Mouse (Mus musculus) cerebellum, postnatal 14 days (tissue): Measurements from ENCODE around the gene Slc9a6.

Source experiments
- DNase-seq, 2 experiments: peaks; one replicate each; pipeline ENCODE4 v3.0.0; 2021; ENCODE audit warnings: mixed read lengths in 2 of 2

Gene Slc9a6

GRCm38 (mm10) chrX:56609623-56610317, at the start of gene Slc9a6:
Slc9a6 (plus strand) TSS chrX:56609757.
- DNase-seq: peak; percentile 83 to 85

- peak; percentile 17 to 34 for DNase-seq
Measured at GRCm38 (mm10) chrX:56572465-56572864, 37.1 kb upstream of the Slc9a6 start.

GRCm38 (mm10) chrX:56578200-56578599, 31.4 kb upstream of the Slc9a6 start:
- no peak for DNase-seq

- peak; percentile 26 to 33 for DNase-seq
Measured at GRCm38 (mm10) chrX:56597219-56597886, 12.2 kb upstream of the Slc9a6 start.

GRCm38 (mm10) chrX:56597887-56598640, 11.5 kb upstream of the Slc9a6 start, which contains the start of gene Mmgt1:
Mmgt1 (minus strand) TSS chrX:56598069.
- DNase-seq: peak; percentile 92

- no peak for DNase-seq
Measured at GRCm38 (mm10) chrX:56606536-56606935, 3.0 kb upstream of the Slc9a6 start.

GRCm38 (mm10) chrX:56607032-56607710, 2.4 kb upstream of the Slc9a6 start:
- DNase-seq: no peak

GRCm38 (mm10) chrX:56609285-56609622, 303 bp upstream of the Slc9a6 start:
- DNase-seq: no peak

GRCm38 (mm10) chrX:56610318-56610694, 749 bp downstream of the Slc9a6 start:
- DNase-seq: peak in 1 of 2 experiments; percentile 30

- DNase-seq: no peak
Measured at GRCm38 (mm10) chrX:56615236-56615635, 5.7 kb downstream of the Slc9a6 start.

- no peak for DNase-seq
Measured at GRCm38 (mm10) chrX:56636185-56636584, 26.6 kb downstream of the Slc9a6 start.

- DNase-seq: no peak
Measured at GRCm38 (mm10) chrX:56640066-56640465, 30.5 kb downstream of the Slc9a6 start.

- DNase-seq: peak in 1 of 2 experiments; percentile 12
Measured at GRCm38 (mm10) chrX:56649549-56650354, 40.2 kb downstream of the Slc9a6 start.

- DNase-seq: no peak
Measured at GRCm38 (mm10) chrX:56650355-56650652, 40.7 kb downstream of the Slc9a6 start.

- DNase-seq: no peak
Measured at GRCm38 (mm10) chrX:56650885-56651284, 41.3 kb downstream of the Slc9a6 start.

GRCm38 (mm10) chrX:56651738-56652137, 42.2 kb downstream of the Slc9a6 start:
- DNase-seq: no peak

- no peak for DNase-seq
Measured at GRCm38 (mm10) chrX:56655686-56656085, 46.1 kb downstream of the Slc9a6 start.

GRCm38 (mm10) chrX:56659286-56659685, 49.7 kb downstream of the Slc9a6 start:
- DNase-seq: no peak

GRCm38 (mm10) chrX:56661143-56661542, 51.6 kb downstream of the Slc9a6 start:
- DNase-seq: no peak

- DNase-seq: no peak
Measured at GRCm38 (mm10) chrX:56662316-56662715, 52.8 kb downstream of the Slc9a6 start.

GRCm38 (mm10) chrX:56663377-56663776, 53.8 kb downstream of the Slc9a6 start:
- DNase-seq: no peak

- no peak for DNase-seq
Measured at GRCm38 (mm10) chrX:56665226-56665973, 55.8 kb downstream of the Slc9a6 start.
